Mouse (Mus musculus) kidney, adult 8-10 months (tissue): ENCODE data around the gene Slc35f3.

Experiments
- DNase-seq, 2 experiments: peaks; one replicate each; pipeline ENCODE4 v3.0.0; 2022

The Slc35f3 gene

GRCm38 (mm10) chr8:126420834-126421233, 122.5 kb downstream of the Slc35f3 start:
- DNase-seq, result no peak

- peak; percentile 97 to 99 for DNase-seq
Measured at GRCm38 (mm10) chr8:126422174-126422919, 124.0 kb downstream of the Slc35f3 start, which contains the start of gene Coa6. Gene Coa6 (plus strand): TSS chr8:126422515.

GRCm38 (mm10) chr8:126422920-126423300, 124.6 kb downstream of the Slc35f3 start:
- DNase-seq, result peak; percentile 54 to 57

- DNase-seq, result peak; percentile 57 to 64
Measured at GRCm38 (mm10) chr8:126424163-126424562, 125.8 kb downstream of the Slc35f3 start.

- DNase-seq, result peak in 1 of 2 experiments; percentile 22
Measured at GRCm38 (mm10) chr8:126424946-126425345, 126.6 kb downstream of the Slc35f3 start.

GRCm38 (mm10) chr8:126429635-126430034, 131.3 kb downstream of the Slc35f3 start:
- DNase-seq, result no peak

GRCm38 (mm10) chr8:126433827-126434226, 135.5 kb downstream of the Slc35f3 start:
- no peak for DNase-seq

GRCm38 (mm10) chr8:126438937-126439336, 140.6 kb downstream of the Slc35f3 start:
- no peak for DNase-seq
